Mouse (Mus musculus) brain, adult 2 months (tissue): ENCODE measurements around the gene Abcg8.
A peak's percentile ranks its signal among the peaks of the same experiment; 100 is the strongest.

Experiments used
- DNase-seq: peaks from one replicate; pipeline ENCODE4 v3.0.0; 2011; ENCODE audit warnings: low read depth, low spot score

Abcg8 gene

GRCm38 (mm10) chr17:84709403-84709851, 33.3 kb downstream of the Abcg8 start:
- peak; percentile 43 for DNase-seq

DNA sequence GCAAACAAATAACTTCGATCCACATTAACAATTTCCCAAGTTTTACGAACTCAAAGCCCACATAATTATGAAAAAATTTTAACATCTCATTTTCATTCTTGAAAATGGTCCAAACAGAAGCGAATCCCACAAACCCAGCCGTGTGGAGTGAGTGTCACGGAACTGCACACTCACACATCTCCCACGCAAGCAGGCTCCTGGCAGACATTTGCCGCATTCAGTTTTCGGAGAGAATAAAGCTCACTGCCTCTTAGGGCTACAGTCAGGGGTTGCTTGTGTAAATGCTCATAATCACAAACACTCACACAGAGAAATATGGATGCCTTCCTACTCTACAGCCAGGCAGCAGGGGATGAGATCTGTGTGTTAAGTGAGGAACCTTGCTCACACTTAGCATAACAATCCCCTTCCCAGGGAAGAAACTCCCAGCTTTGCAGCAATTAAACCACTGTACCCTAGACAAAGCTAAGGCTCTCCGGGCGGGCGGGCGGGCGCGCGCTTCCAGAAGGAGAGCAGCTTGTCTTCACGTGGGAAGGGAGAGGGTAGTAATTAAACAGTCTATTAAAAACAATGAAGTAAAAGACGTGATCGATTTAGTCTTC, 37.6 kb downstream of the Abcg8 start:
- DNase-seq = peak; percentile 80

- DNase-seq = no peak
Measured at GRCm38 (mm10) chr17:84714930-84715329, 38.8 kb downstream of the Abcg8 start.

- DNase-seq = no peak
Measured at GRCm38 (mm10) chr17:84716252-84716872, 40.3 kb downstream of the Abcg8 start.

DNA sequence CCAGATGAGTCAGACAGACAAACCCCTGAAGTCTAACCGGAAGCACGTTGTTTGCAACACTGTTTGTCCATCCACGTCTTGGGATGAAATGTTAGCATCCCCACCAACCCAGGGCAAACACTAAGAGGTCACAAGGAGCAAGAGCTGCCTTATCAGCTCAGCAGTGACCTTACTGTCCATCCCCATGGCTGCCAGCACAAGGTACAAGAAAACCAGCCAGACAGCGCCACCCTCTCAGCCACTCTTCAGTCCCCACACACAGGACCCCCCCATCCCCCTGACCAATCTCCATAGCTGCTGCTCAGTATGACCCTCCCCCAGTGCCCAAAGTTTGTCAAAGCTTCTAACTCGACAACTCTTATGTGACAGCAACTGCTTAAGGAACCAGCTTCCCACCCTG, 41.3 kb downstream of the Abcg8 start:
- DNase-seq = no peak

- DNase-seq = no peak
Measured at GRCm38 (mm10) chr17:84719105-84719504, 43.0 kb downstream of the Abcg8 start.

- DNase-seq = peak; percentile 74
Measured at GRCm38 (mm10) chr17:84724028-84724427, 47.9 kb downstream of the Abcg8 start.

DNA sequence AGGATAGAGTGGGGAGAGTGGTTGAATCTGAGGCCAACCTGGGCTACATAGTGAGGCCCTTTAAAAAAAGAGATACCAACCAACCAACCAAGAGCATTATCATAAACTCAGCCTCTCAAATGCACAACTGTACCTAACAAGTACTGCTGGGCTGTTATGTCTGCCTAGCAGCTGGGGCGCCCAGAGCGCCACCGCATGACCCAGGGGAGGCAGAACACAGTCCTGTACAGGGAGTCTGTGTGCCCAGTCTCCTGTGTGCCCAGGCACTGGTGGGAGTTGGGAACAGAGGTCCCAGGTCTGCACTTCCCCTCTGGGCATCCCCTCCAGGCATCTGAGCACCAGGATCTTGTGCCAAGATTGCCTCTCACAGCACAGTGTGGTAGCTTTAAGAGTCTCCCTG, 49.1 kb downstream of the Abcg8 start:
- no peak for DNase-seq

GRCm38 (mm10) chr17:84728201-84728911, 52.3 kb downstream of the Abcg8 start:
- DNase-seq = no peak

GRCm38 (mm10) chr17:84729140-84729539, 53.0 kb downstream of the Abcg8 start:
- DNase-seq = no peak

- DNase-seq = no peak
Measured at GRCm38 (mm10) chr17:84731361-84731760, 55.3 kb downstream of the Abcg8 start.

GRCm38 (mm10) chr17:84732612-84733011, 56.5 kb downstream of the Abcg8 start:
- DNase-seq = no peak

GRCm38 (mm10) chr17:84736719-84737118, 60.6 kb downstream of the Abcg8 start:
- no peak for DNase-seq

DNA sequence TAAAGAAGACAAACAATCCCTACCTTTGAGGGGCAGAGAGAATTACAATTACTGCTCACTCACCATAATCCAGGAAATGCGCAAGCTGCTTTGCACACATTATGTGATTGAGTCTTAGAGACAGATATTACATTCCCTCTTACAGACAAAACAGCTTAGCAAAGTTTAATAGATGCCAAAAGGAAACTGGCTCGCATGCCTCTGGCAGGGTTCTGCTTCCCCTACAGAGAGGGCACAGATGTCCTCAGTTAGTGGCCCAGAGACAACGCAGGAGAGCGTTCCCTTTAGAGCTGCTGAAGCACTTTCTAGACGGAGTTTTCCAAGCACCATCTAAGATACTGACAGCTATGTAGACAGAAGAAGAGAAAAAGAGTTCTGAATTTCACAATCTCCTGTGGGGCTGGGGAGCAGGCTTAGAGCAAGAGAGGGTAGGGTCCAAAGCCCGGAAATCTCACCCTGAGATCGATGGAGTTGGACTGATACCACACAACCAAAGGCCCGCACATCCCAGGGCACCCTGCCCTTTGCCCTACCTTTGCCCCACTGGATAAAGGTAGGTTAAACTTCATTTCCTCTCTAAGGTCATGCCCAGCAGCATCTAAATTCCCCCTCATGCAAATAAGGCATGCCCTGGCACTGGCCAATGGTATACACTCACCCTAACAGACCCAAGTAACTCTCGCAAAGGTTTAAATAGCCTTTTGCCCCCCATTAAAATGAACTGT, 62.1 kb downstream of the Abcg8 start:
- peak; percentile 59 for DNase-seq

GRCm38 (mm10) chr17:84744256-84744655, 68.2 kb downstream of the Abcg8 start:
- no peak for DNase-seq

- DNase-seq = no peak
Measured at GRCm38 (mm10) chr17:84745001-84745400, 68.9 kb downstream of the Abcg8 start.

- peak; percentile 51 for DNase-seq
Measured at GRCm38 (mm10) chr17:84747212-84747611, 71.1 kb downstream of the Abcg8 start.

DNA sequence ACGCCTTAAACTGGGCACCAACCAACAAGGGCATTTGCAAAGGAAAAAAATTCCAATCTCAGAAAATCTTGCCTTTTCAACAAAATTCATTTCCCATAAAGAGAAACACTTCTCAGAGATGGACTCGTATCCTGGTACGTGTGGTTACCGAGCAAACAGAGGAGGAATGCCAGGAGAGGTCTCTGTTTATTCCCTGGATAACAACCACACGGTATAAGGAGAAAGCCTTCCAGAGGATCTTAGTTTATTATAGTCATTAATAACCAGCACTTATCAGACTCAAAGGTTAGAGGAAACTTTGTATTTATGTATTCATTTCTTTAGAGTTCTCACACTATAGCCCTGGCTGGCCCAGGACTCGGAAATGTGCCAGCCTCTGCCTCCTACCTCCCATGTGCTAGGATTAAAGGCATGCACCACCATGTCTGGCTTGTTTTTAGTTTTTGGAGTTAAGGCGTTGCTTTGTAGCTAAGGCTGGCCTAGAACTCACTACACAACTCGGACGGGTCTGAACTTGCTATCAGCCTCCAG, 72.1 kb downstream of the Abcg8 start:
- DNase-seq = no peak

GRCm38 (mm10) chr17:84749297-84749696, 73.2 kb downstream of the Abcg8 start:
- peak; percentile 80 for DNase-seq
